Mouse (Mus musculus): ENCODE measurements around the gene C1qtnf6. TPM values are rescaled to one million over a fixed set of nuclear protein-coding genes. Genes with fewer than 3 reads are reported as not detected.

The C1qtnf6 gene
- total RNA-seq, 2 experiments from 2014 or later, result 0.14 to 3.1 TPM

DNA sequence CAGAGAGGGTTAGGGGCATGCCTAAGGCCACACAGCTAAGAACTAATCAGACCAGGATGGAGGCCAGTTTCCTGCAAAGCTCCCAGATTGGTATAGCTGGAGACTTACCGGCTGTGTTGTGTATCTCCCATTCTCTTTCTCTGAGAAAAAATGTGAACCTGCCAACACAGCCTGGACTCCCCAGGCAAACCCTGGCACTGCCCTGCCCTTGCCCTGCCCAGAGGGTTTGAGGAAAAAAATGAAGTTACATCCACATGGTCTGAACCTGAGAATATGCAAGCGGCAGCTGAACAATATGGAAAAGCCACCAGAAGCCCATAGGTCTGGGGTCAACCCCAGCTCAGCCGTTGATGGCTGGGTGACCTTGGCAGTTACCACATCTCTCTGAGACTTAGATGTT is 42.0 kb downstream of the C1qtnf6 start:
- ATAC-seq (replicated peaks; ENCODE audit: low FRiP score, low TSS enrichment, poor library complexity, severe bottlenecking), result no peak

DNA sequence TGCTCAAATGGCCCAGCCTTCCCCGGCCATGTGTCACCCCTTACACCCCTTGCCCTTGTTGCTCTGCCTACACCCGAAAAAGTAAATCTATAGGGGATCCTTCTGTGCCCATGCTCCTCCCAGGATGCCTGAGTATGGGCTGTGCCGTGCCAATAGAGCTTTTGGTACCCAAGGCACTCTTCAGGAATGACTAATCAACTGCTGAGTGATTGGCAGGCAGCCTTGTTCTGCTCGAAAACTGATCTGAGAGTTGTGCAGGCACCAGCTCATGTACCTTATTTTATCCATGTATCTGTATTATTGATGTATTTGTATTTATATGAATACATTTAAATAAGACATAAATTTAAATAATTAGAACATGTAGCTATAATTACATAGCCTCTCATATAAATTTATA is 44.1 kb downstream of the C1qtnf6 start:
- ATAC-seq (replicated peaks; ENCODE audit: low FRiP score, low TSS enrichment, poor library complexity, severe bottlenecking), result no peak

DNA sequence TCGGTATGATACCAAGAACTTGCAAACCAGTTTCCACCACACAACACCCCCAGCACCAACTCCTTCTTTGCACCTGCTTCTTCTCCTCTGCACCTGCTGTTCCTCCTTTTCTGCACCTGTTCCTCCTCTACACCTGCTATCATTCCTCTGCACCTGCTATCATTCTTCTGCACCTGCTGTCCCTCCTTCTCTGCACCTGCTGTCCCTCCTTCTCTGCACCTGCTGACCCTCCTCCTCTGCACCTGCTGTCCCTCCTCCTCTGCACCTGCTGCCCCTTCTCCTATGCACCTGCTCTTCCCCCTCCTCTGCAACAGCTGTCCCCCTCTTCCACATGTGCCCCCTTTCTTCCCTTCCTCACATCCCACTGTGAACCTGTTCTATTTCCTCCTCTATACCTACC is 44.7 kb downstream of the C1qtnf6 start:
- ATAC-seq (replicated peaks; ENCODE audit: low FRiP score, low TSS enrichment, poor library complexity, severe bottlenecking), result no peak

DNA sequence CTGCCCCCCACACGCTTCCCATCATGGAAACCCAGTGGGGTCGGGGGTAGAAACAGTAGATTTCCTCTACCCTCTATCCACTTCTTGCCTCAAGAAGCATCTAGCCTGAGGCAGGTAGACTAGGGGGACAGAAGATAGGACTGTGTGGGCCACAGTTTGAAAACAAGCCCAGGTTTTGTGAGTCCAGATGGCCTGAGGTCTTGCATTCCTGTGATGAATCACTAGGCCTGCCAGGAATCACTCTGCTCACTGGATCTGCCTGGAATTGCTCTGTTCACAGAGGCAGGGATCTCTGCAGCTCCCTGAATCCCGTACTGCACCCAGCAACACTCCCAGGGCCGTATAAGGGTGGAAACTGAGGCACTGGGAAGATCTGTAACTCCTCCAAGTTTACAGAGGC is 47.9 kb downstream of the C1qtnf6 start:
- ATAC-seq (replicated peaks; ENCODE audit: low FRiP score, low TSS enrichment, poor library complexity, severe bottlenecking), result no peak

DNA sequence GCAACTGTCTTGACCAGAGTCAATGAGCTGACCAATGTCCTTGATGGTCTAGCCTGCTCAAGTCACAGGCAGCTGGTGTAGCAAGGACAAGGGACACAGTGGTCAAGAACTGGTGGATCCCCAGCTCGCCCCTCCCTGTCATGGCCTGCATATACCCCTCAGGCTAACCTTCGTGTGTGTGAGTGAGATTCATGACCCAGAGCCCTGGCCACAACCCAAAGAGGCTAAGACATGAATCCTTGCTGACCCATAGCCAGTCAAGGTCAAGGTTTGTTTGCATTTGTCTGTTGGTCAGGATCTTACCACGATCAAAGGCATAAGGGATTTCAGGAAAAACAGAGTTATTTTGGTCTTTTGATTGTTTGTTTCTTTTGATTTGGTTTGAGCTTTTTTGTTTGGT is 48.7 kb downstream of the C1qtnf6 start:
- ATAC-seq (replicated peaks; ENCODE audit: low FRiP score, low TSS enrichment, poor library complexity, severe bottlenecking), result no peak

DNA sequence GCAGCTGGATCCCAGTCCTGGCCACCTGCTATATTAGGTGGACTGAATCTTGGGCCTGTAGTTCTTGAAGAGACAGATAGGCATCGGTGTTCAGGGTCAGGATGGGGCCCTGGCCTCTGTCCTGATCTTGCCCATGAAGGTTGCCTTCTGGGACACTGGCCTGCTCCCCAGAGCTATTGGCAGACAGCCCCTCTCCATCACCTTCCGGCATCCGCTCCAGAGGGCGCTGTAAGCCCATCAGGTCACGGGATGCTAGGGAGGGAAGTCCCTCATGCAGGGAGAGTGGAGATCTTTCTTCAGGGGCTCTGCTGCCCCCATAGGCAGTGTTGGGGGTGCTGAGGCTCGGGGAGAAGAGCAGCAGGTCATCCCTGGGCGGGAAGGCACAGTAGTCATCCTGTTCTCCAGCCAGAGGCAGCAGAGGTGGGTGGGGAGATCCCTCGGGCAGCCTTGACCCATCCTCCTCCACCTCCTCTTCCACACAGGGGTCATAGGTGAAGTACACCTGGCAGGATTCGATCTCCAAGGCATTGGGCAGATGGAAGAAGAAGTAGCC is 49.7 kb downstream of the C1qtnf6 start:
- ATAC-seq (replicated peaks; ENCODE audit: low FRiP score, low TSS enrichment, poor library complexity, severe bottlenecking), result no peak

DNA sequence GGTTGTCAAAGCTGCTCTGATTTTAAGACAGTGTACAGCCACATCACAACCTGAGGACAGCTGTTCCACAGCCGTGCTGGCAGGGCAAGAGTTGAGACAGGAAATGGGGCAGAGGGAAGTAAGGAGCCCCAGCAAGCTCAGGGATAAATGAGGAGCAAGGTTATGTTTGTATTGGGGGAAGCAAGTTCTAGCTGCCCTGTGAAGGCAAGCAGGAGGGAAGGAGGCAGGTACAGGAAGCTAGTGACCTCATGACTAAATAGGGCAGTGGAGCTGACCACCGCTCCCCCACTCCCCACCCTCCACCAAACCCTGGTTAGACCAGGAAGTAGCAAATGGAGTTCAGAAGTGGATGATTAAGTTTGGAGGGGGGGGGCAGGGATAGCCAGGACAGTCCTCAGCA is 50.2 kb downstream of the C1qtnf6 start:
- ATAC-seq (replicated peaks; ENCODE audit: low FRiP score, low TSS enrichment, poor library complexity, severe bottlenecking), result no peak

DNA sequence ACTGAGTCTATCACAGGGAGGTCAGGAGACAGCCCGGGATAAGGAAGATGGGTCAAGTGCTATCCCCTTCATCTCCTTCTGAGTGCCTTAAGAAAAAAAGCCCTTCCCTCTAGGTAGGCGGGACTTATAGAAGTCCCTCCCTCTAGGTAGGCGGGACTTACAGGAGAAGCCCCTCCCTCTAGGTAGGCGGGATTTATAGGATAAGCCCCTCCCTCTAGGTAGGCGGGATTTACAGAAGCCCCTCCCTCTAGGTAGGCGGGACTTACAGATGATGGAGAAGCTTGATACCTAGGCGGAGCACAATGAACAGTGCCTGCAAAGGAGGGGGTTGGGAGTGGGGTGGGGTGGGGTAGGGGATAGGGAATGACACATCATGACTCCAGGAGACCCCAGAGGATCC is 51.1 kb downstream of the C1qtnf6 start:
- no peak for ATAC-seq (replicated peaks; ENCODE audit: low FRiP score, low TSS enrichment, poor library complexity, severe bottlenecking)

DNA sequence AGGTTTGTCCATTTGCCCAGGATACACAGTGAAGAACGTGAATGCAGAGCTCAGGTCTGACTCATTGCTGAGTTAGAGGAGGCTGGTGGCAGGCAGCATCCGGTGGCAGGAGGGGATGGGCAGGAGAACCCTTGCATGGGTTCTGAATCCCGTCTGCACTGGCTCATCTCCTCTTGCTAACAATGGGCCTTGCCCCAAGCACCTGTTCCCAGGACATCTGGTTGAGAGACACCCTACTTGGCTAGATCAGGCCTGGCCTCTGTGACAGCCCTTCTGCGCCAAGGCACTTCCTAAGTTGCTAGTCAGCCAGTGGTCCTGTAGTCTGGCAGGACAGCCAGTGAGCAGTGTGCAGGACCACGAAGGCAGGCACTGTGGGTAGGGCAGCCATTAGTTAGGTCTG is 51.7 kb downstream of the C1qtnf6 start:
- ATAC-seq (replicated peaks; ENCODE audit: low FRiP score, low TSS enrichment, poor library complexity, severe bottlenecking), result no peak

DNA sequence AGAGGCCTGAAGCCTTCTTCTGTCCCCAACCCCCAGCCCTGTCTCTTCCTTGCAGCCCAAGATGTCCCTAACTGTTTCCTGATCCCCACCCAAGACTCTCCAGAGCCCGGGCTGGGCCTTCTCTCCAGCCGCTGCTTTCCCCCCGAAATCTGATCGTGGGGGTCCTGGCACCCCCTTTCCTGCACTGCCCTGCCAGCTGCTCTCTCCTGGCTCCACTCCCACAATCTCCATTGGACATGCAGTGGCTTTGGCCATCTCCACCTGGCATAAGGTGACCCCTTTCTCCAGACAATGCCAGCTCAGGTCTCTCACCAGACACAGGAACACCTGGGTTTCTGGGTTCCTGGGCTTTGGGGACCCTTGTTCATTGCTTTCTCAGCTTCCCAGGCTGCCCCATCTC is 53.1 kb downstream of the C1qtnf6 start:
- ATAC-seq (replicated peaks; ENCODE audit: low FRiP score, low TSS enrichment, poor library complexity, severe bottlenecking), result no peak

DNA sequence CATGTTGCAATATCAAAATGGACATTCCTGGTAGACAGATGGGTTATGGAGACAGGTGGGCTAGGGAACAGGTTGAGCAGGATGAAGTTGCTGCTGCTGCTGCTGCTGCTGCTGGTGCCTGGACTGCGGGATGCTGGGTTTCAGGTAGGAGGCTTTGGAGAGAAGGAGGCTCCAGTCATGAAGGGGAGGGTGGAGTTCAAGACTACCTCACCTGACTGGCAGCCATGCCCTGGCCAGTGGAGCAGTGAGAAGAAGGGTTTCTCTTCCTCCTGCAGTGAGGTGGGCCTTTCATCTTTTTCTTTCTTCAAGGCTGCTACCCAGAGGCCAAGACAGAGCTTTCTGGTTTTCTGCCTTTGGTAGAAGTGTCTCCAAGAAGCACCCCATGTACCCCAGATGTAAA is 54.3 kb downstream of the C1qtnf6 start:
- no peak for ATAC-seq (replicated peaks; ENCODE audit: low FRiP score, low TSS enrichment, poor library complexity, severe bottlenecking)

DNA sequence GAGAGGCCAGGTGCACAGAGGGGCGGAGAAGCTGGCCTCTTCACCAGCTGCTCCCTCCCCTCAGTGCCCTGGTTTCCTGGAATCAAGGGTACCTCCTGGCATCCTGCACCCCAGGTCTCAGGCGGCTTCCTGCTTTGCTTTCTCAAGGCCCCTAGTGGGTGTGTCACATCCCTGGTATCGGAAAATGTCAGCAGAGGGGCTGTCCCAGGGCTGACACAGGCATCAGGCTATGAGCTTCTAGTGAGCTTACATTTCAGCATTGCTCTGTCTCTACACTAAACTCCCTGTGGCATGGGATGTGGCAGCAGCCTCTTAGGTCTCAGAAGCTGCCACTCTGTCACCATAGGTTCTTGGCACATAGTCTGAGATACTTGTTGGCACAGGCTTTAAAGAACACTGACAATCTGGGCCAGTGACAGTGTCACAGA is 55.6 kb downstream of the C1qtnf6 start:
- ATAC-seq (replicated peaks; ENCODE audit: low FRiP score, low TSS enrichment, poor library complexity, severe bottlenecking), result no peak

DNA sequence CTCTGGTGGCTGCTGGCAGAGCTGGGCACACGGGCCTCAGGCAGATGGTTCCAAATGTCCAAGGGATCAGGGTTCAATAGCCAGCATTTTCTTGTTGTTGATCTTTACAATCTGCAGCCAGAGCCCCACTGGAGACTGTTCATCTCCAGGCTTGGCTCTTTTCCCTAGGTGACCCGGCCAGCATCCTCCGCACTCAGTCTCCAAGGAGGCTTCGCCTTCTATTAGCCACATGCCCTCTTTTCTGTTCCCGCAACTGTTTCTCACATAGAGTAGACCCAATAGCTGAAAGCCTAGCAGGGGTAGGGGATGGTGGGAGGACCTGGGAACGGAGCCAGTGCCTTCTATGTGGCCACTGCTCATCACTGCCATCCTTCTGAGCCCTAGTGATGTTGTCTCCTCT is 57.8 kb downstream of the C1qtnf6 start:
- ATAC-seq (replicated peaks; ENCODE audit: low FRiP score, low TSS enrichment, poor library complexity, severe bottlenecking), result no peak

Other genes with a start within 250 kb of the C1qtnf6 start
- gene Csf2rb2, start 225.7 kb downstream of the C1qtnf6 start, total RNA-seq (2014; fragmentation: Nextera tagmentation), result 2.4 TPM in 1 of 2 replicates, not detected in the other
- gene Csf2rb2, start 225.7 kb downstream of the C1qtnf6 start, total RNA-seq (2017), result 0.30 TPM in 1 of 2 replicates, not detected in the other
- gene Csf2rb, start 205.7 kb downstream of the C1qtnf6 start, total RNA-seq (2014; fragmentation: Nextera tagmentation), result 0.11 and 2.9 TPM in 2 replicates
- gene Csf2rb, start 205.7 kb downstream of the C1qtnf6 start, total RNA-seq (2017), result 0.33 and 1.7 TPM in 2 replicates
- gene Tex33, start 135.5 kb downstream of the C1qtnf6 start, total RNA-seq (2014; fragmentation: Nextera tagmentation), result not detected in 2 replicates
- gene Tex33, start 135.5 kb downstream of the C1qtnf6 start, total RNA-seq (2017), result not detected in 2 replicates
- gene Tst, start 125.5 kb downstream of the C1qtnf6 start, total RNA-seq (2014; fragmentation: Nextera tagmentation), result 6.4 and 10.2 TPM in 2 replicates
- gene Tst, start 125.5 kb downstream of the C1qtnf6 start, total RNA-seq (2017), result 0.80 and 2.1 TPM in 2 replicates
- gene Mpst, start 125.0 kb downstream of the C1qtnf6 start, total RNA-seq (2014; fragmentation: Nextera tagmentation), result 18.7 and 23.2 TPM in 2 replicates
- gene Mpst, start 125.0 kb downstream of the C1qtnf6 start, total RNA-seq (2017), result 37.0 and 41.1 TPM in 2 replicates
- gene Kctd17, start 102.9 kb downstream of the C1qtnf6 start, total RNA-seq (2014; fragmentation: Nextera tagmentation), result 0.82 TPM in 1 of 2 replicates, not detected in the other
- gene Kctd17, start 102.9 kb downstream of the C1qtnf6 start, total RNA-seq (2017), result 2.2 TPM in 1 of 2 replicates, not detected in the other
- gene Tmprss6, start 62.8 kb downstream of the C1qtnf6 start, total RNA-seq (2014; fragmentation: Nextera tagmentation), result 0.96 TPM in 1 of 2 replicates, not detected in the other
- 0.46 TPM in 1 of 2 replicates, not detected in the other for gene Tmprss6, start 62.8 kb downstream of the C1qtnf6 start, total RNA-seq (2017)
- 8.6 and 18.4 TPM in 2 replicates for gene Il2rb, start 36.1 kb downstream of the C1qtnf6 start, total RNA-seq (2014; fragmentation: Nextera tagmentation)
- 0.88 and 9.5 TPM in 2 replicates for gene Il2rb, start 36.1 kb downstream of the C1qtnf6 start, total RNA-seq (2017)
- not detected in 2 replicates for gene Sstr3, start 13.3 kb upstream of the C1qtnf6 start, total RNA-seq (2014; fragmentation: Nextera tagmentation)
- gene Sstr3, start 13.3 kb upstream of the C1qtnf6 start, total RNA-seq (2017), result not detected in 2 replicates
- 134 and 169 TPM in 2 replicates for gene Rac2, start 41.4 kb upstream of the C1qtnf6 start, total RNA-seq (2014; fragmentation: Nextera tagmentation)
- gene Rac2, start 41.4 kb upstream of the C1qtnf6 start, total RNA-seq (2017), result 33.0 and 80.9 TPM in 2 replicates
- gene Cyth4, start 65.6 kb upstream of the C1qtnf6 start, total RNA-seq (2014; fragmentation: Nextera tagmentation), result 7.0 and 18.8 TPM in 2 replicates
- gene Cyth4, start 65.6 kb upstream of the C1qtnf6 start, total RNA-seq (2017), result 12.9 and 13.1 TPM in 2 replicates
- not detected in 2 replicates for gene Elfn2, start 187.4 kb upstream of the C1qtnf6 start, total RNA-seq (2014; fragmentation: Nextera tagmentation)
- not detected in 2 replicates for gene Elfn2, start 187.4 kb upstream of the C1qtnf6 start, total RNA-seq (2017)
- 15.0 and 21.8 TPM in 2 replicates for gene Mfng, start 242.1 kb upstream of the C1qtnf6 start, total RNA-seq (2014; fragmentation: Nextera tagmentation)
- gene Mfng, start 242.1 kb upstream of the C1qtnf6 start, total RNA-seq (2017), result 4.6 and 5.1 TPM in 2 replicates